Comparison of ENCODE assay signal across 24 mouse cellular contexts in genomic region chrX:11361261-11361660, GRCm38 (mm10). TPM values are rescaled to one million over a fixed set of nuclear protein-coding genes. Genes with fewer than 3 reads are reported as not detected.
"Had no signal": no experiment of that assay in that cellular context is flagged by ENCODE, and none has a peak within 500 bp of the region (broad histone marks: within the 10 kb centered on the region; RNA-seq: fewer than 3 reads in every experiment).

No protein-coding gene starts in this region.

- DNase-seq: kidney, adult 18-20 months; kidney, postnatal 14 days; left cerebral cortex, postnatal 4 days; lung, embryonic 14.5 days; lung, postnatal 10 days; midbrain, embryonic 14.5 days; right cerebral cortex, postnatal 25 days; thymus, adult 2 months; thymus, postnatal 25 days had no signal

- H3K36me3 ChIP-seq: kidney, embryonic 15.5 days; limb, embryonic 13.5 days; liver, embryonic 15.5 days; midbrain, embryonic 10.5 days; neural tube, embryonic 12.5 days had no signal

- H3K9me3 ChIP-seq: kidney, embryonic 15.5 days; limb, embryonic 13.5 days; liver, embryonic 15.5 days; midbrain, embryonic 10.5 days; neural tube, embryonic 12.5 days had no signal

- H3K4me3 ChIP-seq: kidney, embryonic 15.5 days; limb, embryonic 13.5 days; liver, embryonic 15.5 days; midbrain, embryonic 10.5 days; myocyte; neural tube, embryonic 12.5 days had no signal

- H3K4me1 ChIP-seq: kidney, embryonic 15.5 days; liver, embryonic 15.5 days; midbrain, embryonic 10.5 days; neural tube, embryonic 12.5 days had no signal

- H3K27me3 ChIP-seq: liver, embryonic 15.5 days; neural tube, embryonic 12.5 days had no signal

RNA-seq across cellular contexts. Expression of gene H2al1j, which starts 33.6 kb away (rescaled TPM):
- total RNA-seq: layer of hippocampus, adult 8-10 months; layer of hippocampus, postnatal 14 days; left cerebral cortex, adult 18-20 months; left cerebral cortex, postnatal 10 days; left cerebral cortex, postnatal 4 days; liver, adult 2 months had no signal
- polyA plus RNA-seq: kidney, embryonic 15.5 days; large intestine, adult 2 months; limb, embryonic 13.5 days; liver, adult 2 months; liver, embryonic 15.5 days; lung, embryonic 14.5 days; macrophage; midbrain, embryonic 10.5 days; midbrain, embryonic 14.5 days; myocyte; neural tube, embryonic 12.5 days; stomach, postnatal 0 days; thymus, adult 2 months; urinary bladder, adult 2 months had no signal

RNA-seq across cellular contexts. Expression of gene H2al1i, which starts 36.8 kb away (rescaled TPM):
- total RNA-seq: layer of hippocampus, adult 8-10 months; layer of hippocampus, postnatal 14 days; left cerebral cortex, adult 18-20 months; left cerebral cortex, postnatal 10 days; left cerebral cortex, postnatal 4 days; liver, adult 2 months had no signal
- polyA plus RNA-seq: kidney, embryonic 15.5 days; large intestine, adult 2 months; limb, embryonic 13.5 days; liver, adult 2 months; liver, embryonic 15.5 days; lung, embryonic 14.5 days; macrophage; midbrain, embryonic 10.5 days; midbrain, embryonic 14.5 days; myocyte; neural tube, embryonic 12.5 days; stomach, postnatal 0 days; thymus, adult 2 months; urinary bladder, adult 2 months had no signal

RNA-seq across cellular contexts. Expression of gene H2al1h, which starts 40.0 kb away (rescaled TPM):
- total RNA-seq: layer of hippocampus, adult 8-10 months; layer of hippocampus, postnatal 14 days; left cerebral cortex, adult 18-20 months; left cerebral cortex, postnatal 10 days; left cerebral cortex, postnatal 4 days; liver, adult 2 months had no signal
- polyA plus RNA-seq: kidney, embryonic 15.5 days; large intestine, adult 2 months; limb, embryonic 13.5 days; liver, adult 2 months; liver, embryonic 15.5 days; lung, embryonic 14.5 days; macrophage; midbrain, embryonic 10.5 days; midbrain, embryonic 14.5 days; myocyte; neural tube, embryonic 12.5 days; stomach, postnatal 0 days; thymus, adult 2 months; urinary bladder, adult 2 months had no signal

RNA-seq across cellular contexts. Expression of gene H2al1g, which starts 43.2 kb away (rescaled TPM):
- total RNA-seq: layer of hippocampus, adult 8-10 months; layer of hippocampus, postnatal 14 days; left cerebral cortex, adult 18-20 months; left cerebral cortex, postnatal 10 days; left cerebral cortex, postnatal 4 days; liver, adult 2 months had no signal
- polyA plus RNA-seq: kidney, embryonic 15.5 days; large intestine, adult 2 months; limb, embryonic 13.5 days; liver, adult 2 months; liver, embryonic 15.5 days; lung, embryonic 14.5 days; macrophage; midbrain, embryonic 10.5 days; midbrain, embryonic 14.5 days; myocyte; neural tube, embryonic 12.5 days; stomach, postnatal 0 days; thymus, adult 2 months; urinary bladder, adult 2 months had no signal

RNA-seq across cellular contexts. Expression of gene H2al1f, which starts 46.3 kb away (rescaled TPM):
- total RNA-seq: layer of hippocampus, adult 8-10 months; layer of hippocampus, postnatal 14 days; left cerebral cortex, adult 18-20 months; left cerebral cortex, postnatal 10 days; left cerebral cortex, postnatal 4 days; liver, adult 2 months had no signal
- polyA plus RNA-seq: kidney, embryonic 15.5 days; large intestine, adult 2 months; limb, embryonic 13.5 days; liver, adult 2 months; liver, embryonic 15.5 days; lung, embryonic 14.5 days; macrophage; midbrain, embryonic 10.5 days; midbrain, embryonic 14.5 days; myocyte; neural tube, embryonic 12.5 days; stomach, postnatal 0 days; thymus, adult 2 months; urinary bladder, adult 2 months had no signal
